Mouse (Mus musculus) small intestine, adult 2 months (tissue): ENCODE measurements around the gene Rnf181.

Source experiments
- CTCF ChIP-seq: fragments of 200-500 bp; IDR thresholded peaks from 2 replicates; pipeline ENCODE4 v1.5.1; 2012; ENCODE audit warnings: low read depth, mild to moderate bottlenecking, control low read depth, inconsistent platforms, low read length, moderate library complexity, mixed read lengths; ENCODE audit not compliant: insufficient replicate concordance, insufficient read length; ENCODE audit errors: extremely low read depth
- POLR2A ChIP-seq: fragments of 200-500 bp; IDR thresholded peaks from 2 replicates; pipeline ENCODE4 v1.6.1; 2012; ENCODE audit warnings: low read depth, mild to moderate bottlenecking, control low read depth, inconsistent platforms, low read length, moderate library complexity

GRCm38 (mm10) chr6:72389941-72390771 lies 23.4 kb upstream of the Rnf181 start, which contains the start of gene Vamp8:
- TF ChIP-seq POLR2A (peak; percentile 39; the same call in 1 of the 2 replicates), CTCF (peak; percentile 43; the same call in 1 of the 2 replicates)
